Mouse (Mus musculus) cerebellum, adult 2 months (tissue): ENCODE measurements around the gene Ccdc148.

Source experiments
- CTCF ChIP-seq: fragments of 200-500 bp; IDR thresholded peaks from 2 replicates; pipeline ENCODE4 v1.5.1; 2011; ENCODE audit warnings: low read depth, mild to moderate bottlenecking, control low read depth, low read length, moderate library complexity, borderline replicate concordance; ENCODE audit not compliant: insufficient read depth
- POLR2A ChIP-seq: fragments of 200-500 bp; IDR thresholded peaks from 2 replicates; pipeline ENCODE4 v1.6.1; 2011; ENCODE audit warnings: low read length, control low read depth, borderline replicate concordance; ENCODE audit not compliant: insufficient read depth

- TF ChIP-seq CTCF (no peak), POLR2A (no peak)
Observed at GRCm38 (mm10) chr2:58773833-58774232, 386.6 kb downstream of the Ccdc148 start.
